Mouse (Mus musculus) neural tube, embryonic 14.5 days (tissue): ENCODE data around the gene Ankrd44. TPM values are rescaled to one million over a fixed set of nuclear protein-coding genes. Genes with fewer than 3 reads are reported as not detected.

Experiments
- ATAC-seq: fragments of 200-750 bp; cut with Nextera tagmentation; 2 replicates; pipeline ENCODE4 v1.8.0; 2017; ENCODE audit warnings: low read depth, mild to moderate bottlenecking, moderate TSS enrichment, moderate library complexity
- H3K27ac ChIP-seq: fragments of 300-500 bp; sonication (generic); 2 replicates; pipeline ENCODE4 v1.5.1; 2014; ENCODE audit warnings: low read depth, mild to moderate bottlenecking, control low read depth, low read length, moderate library complexity, mixed read lengths
- H3K27me3 ChIP-seq: fragments of 300-500 bp; sonication (generic); 2 replicates; pipeline ENCODE4 v1.6.1; 2014; ENCODE audit warnings: low read length; ENCODE audit not compliant: control insufficient read depth, insufficient read depth
- H3K36me3 ChIP-seq: fragments of 300-500 bp; sonication (generic); 2 replicates; pipeline ENCODE4 v1.6.1; 2014; ENCODE audit warnings: low read length, mixed read lengths; ENCODE audit not compliant: control insufficient read depth, insufficient read depth
- H3K4me1 ChIP-seq: fragments of 300-500 bp; sonication (generic); 2 replicates; pipeline ENCODE4 v1.6.1; 2014; ENCODE audit warnings: low read length; ENCODE audit not compliant: control insufficient read depth, insufficient read depth
- H3K4me2 ChIP-seq: fragments of 300-500 bp; sonication (generic); 2 replicates; pipeline ENCODE4 v1.6.1; 2014; ENCODE audit warnings: mild to moderate bottlenecking, low read depth, low read length, control low read depth
- H3K4me3 ChIP-seq: fragments of 300-500 bp; sonication (generic); 2 replicates; pipeline ENCODE4 v1.5.1; 2014; ENCODE audit warnings: low read depth, low read length, control low read depth, mixed read lengths
- H3K9ac ChIP-seq: fragments of 300-500 bp; sonication (generic); replicated peaks from 2 replicates; pipeline ENCODE4 v1.6.1; 2014; ENCODE audit warnings: low read depth, mild to moderate bottlenecking, control low read depth, low read length, mixed read lengths
- H3K9me3 ChIP-seq: fragments of 300-500 bp; sonication (generic); 2 replicates; pipeline ENCODE4 v1.6.1; 2016; ENCODE audit warnings: low read length; ENCODE audit not compliant: control insufficient read depth
- WGBS: fragments of 180-500 bp; shearing (Covaris S2); extraction: QIAGEN DNeasy Blood & Tissue Kit; methylation state at CpG from one replicate; pipeline ENCODE4 v1.1.7; 2014; 5-methylcytosine and 5-hydroxymethylcytosine counted together
- polyA plus RNA-seq: library from polyadenylated mRNA; unstranded; fragments of >200 nt; fragmentation: Nextera tagmentation; extraction: Ambion mirVana; gene quantifications from 2 replicates; pipeline ENCODE4 v1.2.1, GENCODE M21; 2014

The Ankrd44 gene
- polyA plus RNA-seq, 1 experiment from 2014 or later: 41.0 TPM

GRCm38 (mm10) chr1:54788337-54788736 is 137.8 kb downstream of the Ankrd44 start:
- Histone ChIP-seq H3K36me3 (no peaks in the 10 kb centered on the region), H3K4me3 (no peak overlapping the region), H3K4me2 (no peak overlapping the region), H3K27me3 (no peaks in the 10 kb centered on the region), H3K4me1 (0 out of 2 replicates have a peak, but pooled peaks cover 6% of the 10 kb centered on the region), H3K9me3 (no peaks in the 10 kb centered on the region), H3K9ac (0 out of 2 replicates have a peak overlapping the region, but pooled peaks have one; percentile 11), H3K27ac (no peak overlapping the region)
- no peak for ATAC-seq
- WGBS: 64% methylated on average over 4 of the region's 4 CpGs

GRCm38 (mm10) chr1:54778151-54778550 is 148.0 kb downstream of the Ankrd44 start:
- no peak overlapping the region for H3K4me3 ChIP-seq
- no peak overlapping the region for H3K27ac ChIP-seq
- H3K9ac ChIP-seq: no peak overlapping the region
- ATAC-seq: no peak
- no peaks in the 10 kb centered on the region for H3K27me3 ChIP-seq
- H3K9me3 ChIP-seq: no peaks in the 10 kb centered on the region
- H3K36me3 ChIP-seq: no peaks in the 10 kb centered on the region
- no peaks in the 10 kb centered on the region for H3K4me1 ChIP-seq
- H3K4me2 ChIP-seq: no peak overlapping the region
- 92% methylated on average over 6 of the region's 6 CpGs for WGBS

GRCm38 (mm10) chr1:54777104-54777503 is 149.1 kb downstream of the Ankrd44 start:
- Histone ChIP-seq H3K9me3 (no peaks in the 10 kb centered on the region), H3K27ac (no peak overlapping the region), H3K4me3 (no peak overlapping the region), H3K4me1 (no peaks in the 10 kb centered on the region), H3K4me2 (no peak overlapping the region), H3K9ac (no peak overlapping the region), H3K27me3 (no peaks in the 10 kb centered on the region), H3K36me3 (no peaks in the 10 kb centered on the region)
- WGBS: 79% methylated on average over 6 of the region's 6 CpGs
- ATAC-seq: no peak

GRCm38 (mm10) chr1:54776116-54776515 is 150.1 kb downstream of the Ankrd44 start:
- no peak overlapping the region for H3K4me3 ChIP-seq
- no peaks in the 10 kb centered on the region for H3K9me3 ChIP-seq
- no peak for ATAC-seq
- H3K9ac ChIP-seq: no peak overlapping the region
- H3K27ac ChIP-seq: no peak overlapping the region
- WGBS: 54% methylated on average over 8 of the region's 8 CpGs
- H3K36me3 ChIP-seq: no peaks in the 10 kb centered on the region
- no peaks in the 10 kb centered on the region for H3K4me1 ChIP-seq
- H3K4me2 ChIP-seq: no peak overlapping the region
- H3K27me3 ChIP-seq: no peaks in the 10 kb centered on the region

GRCm38 (mm10) chr1:54772843-54773242 is 153.3 kb downstream of the Ankrd44 start:
- Histone ChIP-seq H3K4me1 (no peaks in the 10 kb centered on the region), H3K9ac (no peak overlapping the region), H3K4me2 (no peak overlapping the region), H3K27me3 (no peaks in the 10 kb centered on the region), H3K9me3 (no peaks in the 10 kb centered on the region), H3K4me3 (no peak overlapping the region), H3K36me3 (no peaks in the 10 kb centered on the region), H3K27ac (no peak overlapping the region)
- ATAC-seq: no peak
- WGBS: 48% methylated on average over 5 of the region's 5 CpGs

- no peak overlapping the region for H3K27ac ChIP-seq
- H3K4me2 ChIP-seq: no peak overlapping the region
- no peaks in the 10 kb centered on the region for H3K4me1 ChIP-seq
- no peak overlapping the region for H3K4me3 ChIP-seq
- no peaks in the 10 kb centered on the region for H3K27me3 ChIP-seq
- H3K9me3 ChIP-seq: no peaks in the 10 kb centered on the region
- WGBS: 94% methylated on average over 3 of the region's 3 CpGs
- no peak for ATAC-seq
- H3K9ac ChIP-seq: no peak overlapping the region
- H3K36me3 ChIP-seq: no peaks in the 10 kb centered on the region
Observed at GRCm38 (mm10) chr1:54771471-54771870, 154.7 kb downstream of the Ankrd44 start.

- H3K27ac ChIP-seq: no peak overlapping the region
- no peak for ATAC-seq
- no peak overlapping the region for H3K4me3 ChIP-seq
- H3K27me3 ChIP-seq: no peaks in the 10 kb centered on the region
- H3K9me3 ChIP-seq: no peaks in the 10 kb centered on the region
- no peaks in the 10 kb centered on the region; the same call in 1 of the 2 replicates for H3K36me3 ChIP-seq
- H3K4me1 ChIP-seq: no peaks in the 10 kb centered on the region
- 84% methylated on average over 3 of the region's 3 CpGs for WGBS
- H3K4me2 ChIP-seq: no peak overlapping the region
- H3K9ac ChIP-seq: no peak overlapping the region
Observed at GRCm38 (mm10) chr1:54767221-54767620, 159.0 kb downstream of the Ankrd44 start.

GRCm38 (mm10) chr1:54765632-54766238 is 160.5 kb downstream of the Ankrd44 start:
- WGBS: 87% methylated on average over 2 of the region's 2 CpGs
- H3K36me3 ChIP-seq: no peaks in the 10 kb centered on the region; the same call in 1 of the 2 replicates
- H3K4me2 ChIP-seq: no peak overlapping the region

GRCm38 (mm10) chr1:54762216-54762807 is 163.9 kb downstream of the Ankrd44 start:
- Histone ChIP-seq H3K4me2 (no peak overlapping the region), H3K9me3 (no peaks in the 10 kb centered on the region), H3K27ac (peak overlapping the region; percentile 64; the same call in 1 of the 2 replicates), H3K36me3 (no peaks in the 10 kb centered on the region; the same call in 1 of the 2 replicates), H3K27me3 (no peaks in the 10 kb centered on the region), H3K9ac (no peak overlapping the region), H3K4me1 (no peaks in the 10 kb centered on the region), H3K4me3 (no peak overlapping the region)
- peak; percentile 77; the same call in 1 of the 2 replicates for ATAC-seq
- WGBS: 43% methylated on average over 10 of the region's 10 CpGs

More at GRCm38 (mm10) chr1:54765632-54766238, 160.5 kb downstream of the Ankrd44 start:
- H3K9me3 ChIP-seq: no peaks in the 10 kb centered on the region
- no peak overlapping the region for H3K9ac ChIP-seq
- H3K27ac ChIP-seq: no peak overlapping the region
- no peak overlapping the region for H3K4me3 ChIP-seq
- no peaks in the 10 kb centered on the region for H3K4me1 ChIP-seq
- no peaks in the 10 kb centered on the region for H3K27me3 ChIP-seq
- no peak for ATAC-seq
